Mouse (Mus musculus) heart, embryonic 15.5 days (tissue): ENCODE data around the gene Zfp423. TPM values are rescaled to one million over a fixed set of nuclear protein-coding genes. Genes with fewer than 3 reads are reported as not detected.

ENCODE experiments used
- ATAC-seq: fragments of 200-750 bp; cut with Nextera tagmentation; replicated peaks from 2 replicates; pipeline ENCODE4 v1.8.0; 2017; ENCODE audit warnings: low read depth, moderate TSS enrichment; ENCODE audit not compliant: insufficient number of reproducible peaks, insufficient read depth, low FRiP score
- H3K27ac ChIP-seq: fragments of 300-500 bp; sonication (generic); 2 replicates; pipeline ENCODE4 v1.5.1; 2015; ENCODE audit warnings: mild to moderate bottlenecking, inconsistent platforms
- H3K27me3 ChIP-seq: fragments of 300-500 bp; sonication (generic); 2 replicates; pipeline ENCODE4 v1.6.1; 2015; ENCODE audit warnings: inconsistent platforms
- H3K36me3 ChIP-seq: fragments of 300-500 bp; sonication (generic); 2 replicates; pipeline ENCODE4 v1.6.1; 2015; ENCODE audit warnings: mild to moderate bottlenecking, inconsistent platforms
- H3K4me1 ChIP-seq: fragments of 300-500 bp; sonication (generic); replicated peaks from 2 replicates; pipeline ENCODE4 v1.6.1; 2015; ENCODE audit warnings: inconsistent platforms
- H3K4me2 ChIP-seq: fragments of 300-500 bp; sonication (generic); 2 replicates; pipeline ENCODE4 v1.6.1; 2015; ENCODE audit warnings: inconsistent platforms, mild to moderate bottlenecking, moderate library complexity
- H3K4me3 ChIP-seq: fragments of 300-500 bp; sonication (generic); 2 replicates; pipeline ENCODE4 v1.5.1; 2015; ENCODE audit warnings: mild to moderate bottlenecking, inconsistent platforms
- H3K9ac ChIP-seq: fragments of 300-500 bp; sonication (generic); 2 replicates; pipeline ENCODE4 v1.6.1; 2015; ENCODE audit warnings: mild to moderate bottlenecking, inconsistent platforms
- H3K9me3 ChIP-seq: fragments of 300-500 bp; sonication (generic); replicated peaks from 2 replicates; pipeline ENCODE4 v1.6.1; 2016; ENCODE audit warnings: inconsistent platforms
- whole genome bisulfite sequencing: fragments of 180-500 bp; shearing (Covaris S2); methylation state at CpG from one replicate; pipeline ENCODE4 v1.1.7; 2015; ENCODE audit warnings: mixed read lengths; 5-methylcytosine and 5-hydroxymethylcytosine counted together
- polyA plus RNA-seq: library from polyadenylated mRNA; unstranded; fragments of >200 nt; fragmentation: Nextera tagmentation; extraction: Ambion mirVana; gene quantifications from 2 replicates; pipeline ENCODE4 v1.2.1, GENCODE M21; 2015

Gene Zfp423
- polyA plus RNA-seq, 1 experiment from 2014 or later = 3.6 TPM

- H3K4me1 ChIP-seq = peaks cover 25% of the 10 kb centered on the region
- WGBS = 3% methylated on average over 42 of the region's 42 CpGs
- ATAC-seq = 0 out of 2 replicates have a peak, but pooled peaks have one; percentile 25
Observed at GRCm38 (mm10) chr8:87943651-87944091, 15.7 kb downstream of the Zfp423 start.

GRCm38 (mm10) chr8:87940646-87941045 lies 18.7 kb downstream of the Zfp423 start:
- no peaks in the 10 kb centered on the region for H3K9me3 ChIP-seq
- no peak overlapping the region for H3K9ac ChIP-seq
- H3K36me3 ChIP-seq = no peaks in the 10 kb centered on the region
- 51% methylated on average over 6 of the region's 6 CpGs for WGBS
- no peak overlapping the region for H3K4me2 ChIP-seq
- H3K27me3 ChIP-seq = no peaks in the 10 kb centered on the region
- no peak overlapping the region for H3K27ac ChIP-seq
- no peak overlapping the region for H3K4me3 ChIP-seq
- no peak for ATAC-seq
- H3K4me1 ChIP-seq = peaks cover 36% of the 10 kb centered on the region

More at GRCm38 (mm10) chr8:87943651-87944091, 15.7 kb downstream of the Zfp423 start:
- Histone ChIP-seq H3K9ac (peak overlapping the region; percentile 67), H3K9me3 (no peaks in the 10 kb centered on the region), H3K27me3 (no peaks in the 10 kb centered on the region; the same call in 1 of the 2 replicates), H3K4me3 (peak overlapping the region; percentile 56), H3K36me3 (no peaks in the 10 kb centered on the region), H3K4me2 (peak overlapping the region; percentile 98), H3K27ac (no peak overlapping the region)

- H3K36me3 ChIP-seq = no peaks in the 10 kb centered on the region
- no peaks in the 10 kb centered on the region for H3K27me3 ChIP-seq
- peak overlapping the region; percentile 76 for H3K27ac ChIP-seq
- WGBS = 10% methylated on average over 8 of the region's 8 CpGs
- H3K4me2 ChIP-seq = peak overlapping the region; percentile 80
- H3K4me3 ChIP-seq = peak overlapping the region; percentile 44
- no peaks in the 10 kb centered on the region for H3K9me3 ChIP-seq
- peak overlapping the region; percentile 45; the same call in 1 of the 2 replicates for H3K9ac ChIP-seq
- H3K4me1 ChIP-seq = peaks cover 35% of the 10 kb centered on the region
- ATAC-seq = no peak
Observed at GRCm38 (mm10) chr8:87939308-87939936, 20.0 kb downstream of the Zfp423 start.

- Histone ChIP-seq H3K9me3 (no peaks in the 10 kb centered on the region), H3K4me1 (peaks cover 27% of the 10 kb centered on the region), H3K9ac (peak overlapping the region; percentile 45), H3K4me2 (peak overlapping the region; percentile 80), H3K27me3 (no peaks in the 10 kb centered on the region), H3K27ac (peak overlapping the region; percentile 76), H3K4me3 (peak overlapping the region; percentile 44), H3K36me3 (no peaks in the 10 kb centered on the region)
- WGBS = 2% methylated on average over 19 of the region's 20 CpGs
- peak; percentile 84 for ATAC-seq
Observed at GRCm38 (mm10) chr8:87938351-87939232, 20.8 kb downstream of the Zfp423 start.

- no peak for ATAC-seq
- Histone ChIP-seq H3K4me1 (peaks cover 31% of the 10 kb centered on the region), H3K27ac (no peak overlapping the region), H3K9ac (no peak overlapping the region), H3K4me3 (no peak overlapping the region), H3K4me2 (no peak overlapping the region), H3K27me3 (0 out of 2 replicates have a peak, but pooled peaks cover 4% of the 10 kb centered on the region), H3K9me3 (no peaks in the 10 kb centered on the region), H3K36me3 (no peaks in the 10 kb centered on the region)
- 89% methylated on average over 3 of the region's 3 CpGs for WGBS
Observed at GRCm38 (mm10) chr8:87937211-87937610, 22.2 kb downstream of the Zfp423 start.

GRCm38 (mm10) chr8:87935088-87935680 lies 24.2 kb downstream of the Zfp423 start:
- WGBS = 80% methylated on average over 6 of the region's 6 CpGs
- Histone ChIP-seq H3K4me1 (peaks cover 31% of the 10 kb centered on the region), H3K27me3 (0 out of 2 replicates have a peak, but pooled peaks cover 4% of the 10 kb centered on the region), H3K36me3 (no peaks in the 10 kb centered on the region), H3K9me3 (no peaks in the 10 kb centered on the region), H3K27ac (no peak overlapping the region), H3K4me2 (no peak overlapping the region), H3K4me3 (no peak overlapping the region), H3K9ac (no peak overlapping the region)
- no peak for ATAC-seq

GRCm38 (mm10) chr8:87934175-87934574 lies 25.2 kb downstream of the Zfp423 start:
- H3K4me2 ChIP-seq = no peak overlapping the region
- 58% methylated on average over 13 of the region's 13 CpGs for WGBS
- H3K4me1 ChIP-seq = peaks cover 24% of the 10 kb centered on the region

GRCm38 (mm10) chr8:87933752-87934151 lies 25.6 kb downstream of the Zfp423 start:
- Histone ChIP-seq H3K36me3 (no peaks in the 10 kb centered on the region), H3K4me2 (no peak overlapping the region), H3K9ac (no peak overlapping the region), H3K27ac (no peak overlapping the region), H3K4me3 (no peak overlapping the region), H3K4me1 (peaks cover 23% of the 10 kb centered on the region), H3K27me3 (0 out of 2 replicates have a peak, but pooled peaks cover 4% of the 10 kb centered on the region), H3K9me3 (no peaks in the 10 kb centered on the region)
- ATAC-seq = no peak
- 64% methylated on average over 8 of the region's 8 CpGs for WGBS

More at GRCm38 (mm10) chr8:87934175-87934574, 25.2 kb downstream of the Zfp423 start:
- no peak overlapping the region for H3K4me3 ChIP-seq
- ATAC-seq = no peak
- no peak overlapping the region for H3K9ac ChIP-seq
- H3K36me3 ChIP-seq = no peaks in the 10 kb centered on the region
- no peaks in the 10 kb centered on the region for H3K9me3 ChIP-seq
- H3K27ac ChIP-seq = no peak overlapping the region
- 0 out of 2 replicates have a peak, but pooled peaks cover 4% of the 10 kb centered on the region for H3K27me3 ChIP-seq

GRCm38 (mm10) chr8:87928857-87929256 lies 30.5 kb downstream of the Zfp423 start:
- no peak overlapping the region for H3K4me2 ChIP-seq

GRCm38 (mm10) chr8:87927034-87927830 lies 32.2 kb downstream of the Zfp423 start:
- Histone ChIP-seq H3K27me3 (no peaks in the 10 kb centered on the region), H3K27ac (no peak overlapping the region), H3K36me3 (no peaks in the 10 kb centered on the region), H3K9ac (no peak overlapping the region), H3K4me3 (no peak overlapping the region), H3K4me2 (no peak overlapping the region), H3K9me3 (no peaks in the 10 kb centered on the region), H3K4me1 (peaks cover 13% of the 10 kb centered on the region)
- no peak for ATAC-seq
- 65% methylated on average over 10 of the region's 10 CpGs for WGBS

More at GRCm38 (mm10) chr8:87928857-87929256, 30.5 kb downstream of the Zfp423 start:
- H3K4me3 ChIP-seq = no peak overlapping the region
- H3K27ac ChIP-seq = 0 out of 2 replicates have a peak overlapping the region, but pooled peaks have one; percentile 34
- peaks cover 21% of the 10 kb centered on the region for H3K4me1 ChIP-seq
- H3K9ac ChIP-seq = no peak overlapping the region
- 38% methylated on average over 2 of the region's 2 CpGs for WGBS
- H3K27me3 ChIP-seq = 0 out of 2 replicates have a peak, but pooled peaks cover 4% of the 10 kb centered on the region
- no peaks in the 10 kb centered on the region for H3K36me3 ChIP-seq
- no peaks in the 10 kb centered on the region for H3K9me3 ChIP-seq
- peak; percentile 40; the same call in 1 of the 2 replicates for ATAC-seq
